Mouse (Mus musculus): ENCODE measurements around the gene Celf3. TPM values are rescaled to one million over a fixed set of nuclear protein-coding genes. Genes with fewer than 3 reads are reported as not detected.

Gene Celf3
- polyA plus RNA-seq, 1 experiment from 2014 or later, result 210 TPM

Other genes starting within 250 kb of the Celf3 start
- gene Gm4778, start 214.3 kb upstream of the Celf3 start, polyA plus RNA-seq (2014; fragmentation: Nextera tagmentation; extraction: Ambion mirVana), result not detected in 2 replicates
- 13.4 and 14.0 TPM in 2 replicates for gene Them4, start 168.2 kb upstream of the Celf3 start, polyA plus RNA-seq (2014; fragmentation: Nextera tagmentation; extraction: Ambion mirVana)
- gene Them5, start 136.2 kb upstream of the Celf3 start, polyA plus RNA-seq (2014; fragmentation: Nextera tagmentation; extraction: Ambion mirVana), result 0.11 TPM in 1 of 2 replicates, not detected in the other
- 1.4 and 2.1 TPM in 2 replicates for gene C2cd4d, start 115.9 kb upstream of the Celf3 start, polyA plus RNA-seq (2014; fragmentation: Nextera tagmentation; extraction: Ambion mirVana)
- gene Rorc, start 105.5 kb upstream of the Celf3 start, polyA plus RNA-seq (2014; fragmentation: Nextera tagmentation; extraction: Ambion mirVana), result 0.08 and 0.21 TPM in 2 replicates
- 0.22 and 0.32 TPM in 2 replicates for gene Lingo4, start 79.8 kb upstream of the Celf3 start, polyA plus RNA-seq (2014; fragmentation: Nextera tagmentation; extraction: Ambion mirVana)
- gene Tdrkh, start 65.0 kb upstream of the Celf3 start, polyA plus RNA-seq (2014; fragmentation: Nextera tagmentation; extraction: Ambion mirVana), result 51.5 and 58.7 TPM in 2 replicates
- gene Mrpl9, start 35.0 kb upstream of the Celf3 start, polyA plus RNA-seq (2014; fragmentation: Nextera tagmentation; extraction: Ambion mirVana), result 70.5 and 72.1 TPM in 2 replicates
- gene Oaz3, start 34.4 kb upstream of the Celf3 start, polyA plus RNA-seq (2014; fragmentation: Nextera tagmentation; extraction: Ambion mirVana), result 0.18 and 0.56 TPM in 2 replicates
- 15.5 and 19.7 TPM in 2 replicates for gene Riiad1, start 2.0 kb downstream of the Celf3 start, polyA plus RNA-seq (2014; fragmentation: Nextera tagmentation; extraction: Ambion mirVana)
- gene Snx27, start 104.4 kb downstream of the Celf3 start, polyA plus RNA-seq (2014; fragmentation: Nextera tagmentation; extraction: Ambion mirVana), result 40.6 and 42.4 TPM in 2 replicates
- not detected in 2 replicates for gene Gm10972, start 164.8 kb downstream of the Celf3 start, polyA plus RNA-seq (2014; fragmentation: Nextera tagmentation; extraction: Ambion mirVana)
- 3.9 and 4.5 TPM in 2 replicates for gene Tuft1, start 180.6 kb downstream of the Celf3 start, polyA plus RNA-seq (2014; fragmentation: Nextera tagmentation; extraction: Ambion mirVana)
- not detected in 2 replicates for gene Selenbp2, start 215.3 kb downstream of the Celf3 start, polyA plus RNA-seq (2014; fragmentation: Nextera tagmentation; extraction: Ambion mirVana)

All from hindbrain, embryonic 11.5 days (tissue).